Mouse (Mus musculus) induced T-regulatory cell, adult 2 months (primary cell): ENCODE data around the gene Ercc6l2.

Experiments used
- DNase-seq: peaks from one replicate; pipeline ENCODE4 v3.0.0-alpha.2; 2012; ENCODE audit warnings: low read depth

The Ercc6l2 gene

DNA sequence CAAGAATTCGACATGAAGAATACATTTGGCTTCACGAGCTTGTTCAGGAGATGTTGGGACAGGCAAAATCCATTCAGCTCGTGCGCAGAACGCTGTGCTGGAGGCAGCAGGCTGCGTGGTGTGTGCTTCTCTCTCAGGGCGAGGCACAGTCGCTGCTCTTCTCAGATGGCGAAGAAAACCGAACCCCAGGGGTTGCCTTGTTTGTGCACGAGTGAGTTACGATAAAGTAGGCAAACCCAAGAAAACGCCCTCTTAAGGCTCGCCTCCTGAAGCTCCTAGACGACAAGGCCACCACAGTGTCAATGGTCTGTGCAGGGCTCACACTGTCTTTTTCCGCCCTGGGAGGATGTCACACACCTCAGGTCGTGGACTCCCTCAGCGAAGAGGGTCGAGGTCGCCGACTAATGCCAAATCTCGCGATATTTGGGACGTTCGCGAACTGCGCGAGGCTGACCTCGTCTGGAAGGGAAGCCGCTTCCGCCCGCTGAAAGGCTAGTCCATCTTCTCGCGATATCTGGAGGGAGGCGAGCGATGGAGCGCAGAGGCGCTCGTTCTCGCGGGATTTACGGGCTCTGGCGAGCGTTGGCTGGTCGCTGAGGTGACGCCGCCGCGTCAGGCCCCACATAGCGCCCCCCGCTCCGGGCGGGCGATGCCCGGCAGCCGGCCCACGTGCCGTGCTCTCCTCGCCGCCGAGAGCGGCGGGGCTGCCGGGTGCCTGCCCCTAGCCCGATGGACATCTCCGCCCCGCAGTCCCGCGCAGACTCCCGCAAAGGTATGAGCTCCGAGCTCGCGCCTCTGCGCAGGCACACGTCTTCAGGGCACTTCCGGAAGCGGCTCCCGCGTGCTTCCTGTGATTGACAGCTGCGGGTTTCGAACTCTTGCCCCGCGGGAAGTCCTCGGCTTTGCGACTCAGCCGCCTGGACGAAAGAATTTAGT lies at the start of gene Ercc6l2:
Ercc6l2 (plus strand) TSS at position 495 of the 936 bp plus-strand sequence.
- DNase-seq, result peak; percentile 100

GRCm38 (mm10) chr13:63766065-63766464 lies 49.0 kb upstream of the Ercc6l2 start:
- no peak for DNase-seq

GRCm38 (mm10) chr13:63771009-63771408 lies 44.0 kb upstream of the Ercc6l2 start:
- DNase-seq, result no peak

GRCm38 (mm10) chr13:63778925-63779324 lies 36.1 kb upstream of the Ercc6l2 start:
- no peak for DNase-seq

DNA sequence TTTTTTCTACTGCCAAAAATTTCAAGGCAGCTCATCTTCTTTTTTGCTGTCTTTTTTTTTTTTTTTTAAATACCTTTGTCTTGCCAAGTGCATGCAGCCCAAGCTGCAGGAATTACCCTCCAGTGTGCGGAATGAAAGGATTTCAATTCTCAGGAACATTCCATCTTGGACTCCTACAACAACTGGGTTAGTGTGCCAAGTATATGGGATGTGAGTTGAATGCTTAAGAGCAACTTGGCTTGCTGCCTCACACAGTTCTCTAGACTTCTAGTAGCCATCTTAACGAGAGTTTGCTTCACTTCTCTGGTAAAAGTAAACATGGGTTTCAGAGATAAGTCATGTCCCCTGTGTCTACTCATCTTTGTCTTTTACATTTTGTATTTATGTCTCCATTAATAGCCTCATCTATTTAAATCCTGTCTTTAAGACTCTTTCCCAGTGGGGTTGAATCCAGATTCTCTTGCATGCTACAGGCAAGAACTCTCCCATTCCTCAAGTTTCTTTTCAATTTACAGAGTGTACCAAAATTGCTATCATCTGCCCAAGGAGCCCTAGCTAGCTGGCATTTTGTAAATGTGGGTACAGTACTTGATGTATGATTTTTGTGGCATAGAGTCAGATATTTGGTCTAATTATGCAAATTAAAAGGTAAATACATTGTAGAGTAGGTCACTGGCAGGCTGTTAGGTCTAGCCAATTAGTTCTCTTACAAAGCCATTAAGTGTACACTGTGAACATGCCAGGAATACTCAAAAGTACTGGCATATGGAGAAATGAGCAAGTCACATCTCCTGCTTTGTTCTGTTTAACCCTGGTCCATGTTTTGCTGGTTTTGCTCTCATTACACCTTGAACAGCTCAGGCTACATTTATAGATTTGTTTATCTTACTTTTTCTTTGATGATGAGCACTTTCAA lies 35.4 kb upstream of the Ercc6l2 start:
- DNase-seq, result no peak

- DNase-seq, result peak; percentile 41
These were observed 22.7 kb upstream of the Ercc6l2 start for GRCm38 (mm10) chr13:63792234-63792831.

GRCm38 (mm10) chr13:63793345-63794308 lies 21.4 kb upstream of the Ercc6l2 start:
- DNase-seq, result peak; percentile 51

GRCm38 (mm10) chr13:63798677-63799076 lies 16.4 kb upstream of the Ercc6l2 start:
- no peak for DNase-seq

DNA sequence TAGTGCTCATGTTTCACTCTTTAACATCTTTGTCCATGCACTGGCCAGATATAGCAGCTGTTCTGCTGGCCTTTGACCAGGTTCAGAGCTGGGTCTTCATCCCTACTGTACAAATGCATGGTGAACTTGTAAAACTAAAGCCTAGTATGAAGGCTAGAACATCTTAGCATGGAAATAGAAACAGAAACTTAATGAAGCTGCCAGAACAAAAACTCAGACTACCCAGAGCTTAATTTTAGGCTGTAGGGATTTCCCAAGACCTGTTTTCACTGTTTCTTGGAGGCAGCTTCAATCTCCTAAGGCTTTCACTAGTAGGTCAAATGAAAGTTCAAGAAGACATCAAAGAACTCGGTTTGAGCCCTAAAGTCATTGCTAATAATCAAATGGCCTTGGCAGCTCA lies 15.1 kb upstream of the Ercc6l2 start:
- peak; percentile 48 for DNase-seq

DNA sequence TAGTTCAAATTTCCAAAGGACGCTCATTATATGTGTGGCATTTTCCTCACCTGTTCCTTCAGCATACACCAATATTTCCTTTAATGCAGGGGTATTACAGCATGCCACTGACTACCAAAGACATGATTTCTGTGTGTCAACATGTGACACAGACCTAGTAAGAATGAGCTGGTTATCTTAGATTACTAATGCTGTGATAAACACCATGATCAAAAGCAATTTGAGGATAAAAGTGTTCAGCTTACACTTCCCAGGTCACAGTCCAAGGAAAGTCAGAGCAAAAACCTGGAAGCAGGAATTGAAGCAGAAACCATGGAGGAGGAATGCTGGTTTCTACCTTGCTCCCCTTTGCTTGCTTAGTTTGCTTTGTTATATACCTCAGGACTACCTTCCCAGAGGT lies 13.8 kb upstream of the Ercc6l2 start:
- DNase-seq, result no peak

DNA sequence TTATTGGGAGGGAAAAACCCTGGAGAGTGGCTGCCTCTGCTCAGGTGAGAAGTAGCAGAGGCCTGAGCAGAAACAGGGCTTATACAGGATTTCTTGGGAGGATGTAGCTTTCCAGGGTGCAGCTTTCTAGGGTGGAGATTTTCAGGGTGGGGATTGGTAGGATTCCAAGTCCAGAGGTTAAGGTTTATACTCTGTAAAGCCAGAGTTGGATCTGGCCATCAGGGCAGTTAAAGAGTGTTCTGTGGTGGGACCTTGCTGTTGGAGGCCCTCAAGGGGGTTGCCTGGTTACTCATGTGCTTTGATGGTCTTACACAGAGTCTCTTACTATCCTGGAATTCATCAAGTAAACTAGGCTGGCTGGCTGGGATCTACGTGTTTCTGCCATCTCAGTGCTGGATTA lies 7.8 kb upstream of the Ercc6l2 start:
- DNase-seq, result no peak

GRCm38 (mm10) chr13:63807979-63808378 lies 7.1 kb upstream of the Ercc6l2 start:
- DNase-seq, result peak; percentile 23

DNA sequence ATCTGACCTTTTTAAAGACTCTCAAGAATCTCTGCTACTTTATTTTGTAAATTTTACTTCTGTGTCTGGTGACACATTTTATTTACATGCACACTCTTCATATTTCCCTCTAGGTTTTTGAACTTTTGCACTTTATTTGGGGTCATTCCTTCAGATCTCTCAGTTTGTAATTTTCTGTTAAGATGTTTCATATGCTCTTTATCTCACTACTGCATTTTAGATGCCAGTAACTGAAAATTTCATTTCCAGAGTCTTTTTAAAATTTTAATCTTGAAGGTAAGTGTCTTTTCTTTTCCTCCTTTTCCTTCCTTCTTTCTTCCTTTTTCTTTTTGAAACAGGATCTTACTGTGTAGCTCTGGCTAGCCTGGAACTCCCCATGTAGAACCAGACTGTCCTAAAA lies 3.6 kb upstream of the Ercc6l2 start:
- no peak for DNase-seq

GRCm38 (mm10) chr13:63815931-63816330 lies 891 bp downstream of the Ercc6l2 start:
- no peak for DNase-seq

- no peak for DNase-seq
These were observed 30.7 kb downstream of the Ercc6l2 start for GRCm38 (mm10) chr13:63845758-63846157.

GRCm38 (mm10) chr13:63850308-63851011 lies 35.4 kb downstream of the Ercc6l2 start:
- DNase-seq, result peak; percentile 13

- DNase-seq, result no peak
These were observed 57.7 kb downstream of the Ercc6l2 start for GRCm38 (mm10) chr13:63872585-63873282.

- DNase-seq, result no peak
These were observed 62.1 kb downstream of the Ercc6l2 start for GRCm38 (mm10) chr13:63877138-63877537.

DNA sequence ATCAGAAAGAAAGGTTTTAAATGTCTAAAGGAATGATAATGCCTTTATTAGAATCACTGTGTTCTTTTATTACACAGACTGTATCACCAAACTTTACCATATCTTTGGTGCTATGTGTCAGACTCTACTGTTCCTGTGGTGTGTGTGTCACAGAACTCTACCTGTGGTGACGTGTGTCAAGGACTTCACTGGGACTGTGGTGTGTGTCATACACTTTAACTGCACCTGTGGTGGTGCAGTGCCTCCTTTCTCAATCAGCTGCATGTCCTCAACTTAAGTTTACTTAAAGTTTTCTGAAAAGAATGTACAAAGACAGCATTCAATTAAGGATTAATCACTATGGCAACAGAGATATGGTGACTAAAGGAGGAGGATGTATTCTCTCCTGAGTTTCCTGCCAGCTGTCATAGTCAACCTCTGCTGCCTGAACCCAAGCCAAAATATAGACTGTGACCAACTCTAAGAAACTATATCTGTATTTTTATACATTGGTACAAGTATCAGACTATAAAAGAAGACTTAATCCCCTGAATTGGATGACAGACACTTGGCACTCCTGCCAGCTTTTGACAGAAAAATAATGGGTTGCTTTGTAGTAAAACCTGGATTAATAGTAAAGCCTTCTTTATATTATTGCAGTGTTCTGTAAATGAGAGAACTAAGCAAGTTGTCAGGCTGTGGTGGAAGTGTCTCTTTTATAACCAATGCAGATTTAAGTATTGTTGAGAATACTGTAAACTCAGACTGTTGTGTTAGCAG lies 64.2 kb downstream of the Ercc6l2 start:
- DNase-seq, result no peak
